Mouse (Mus musculus) adipose tissue, adult 10 weeks (tissue): ENCODE measurements around the gene Mpp2. TPM values are rescaled to one million over a fixed set of nuclear protein-coding genes. Genes with fewer than 3 reads are reported as not detected.

Experiments
- polyA plus RNA-seq: library from polyadenylated mRNA; stranded (reverse); fragments of 350-450 nt; fragmentation: Illumina TruSeq; extraction: RNeasy Lipid Tissue Mini Kit (QIAGEN cat#74804); gene quantifications from one replicate; pipeline ENCODE4 v1.2.3, GENCODE M21; 2014; ENCODE audit warnings: low read depth, low replicate concordance

Gene Mpp2
- 41.1 TPM for polyA plus RNA-seq

DNA sequence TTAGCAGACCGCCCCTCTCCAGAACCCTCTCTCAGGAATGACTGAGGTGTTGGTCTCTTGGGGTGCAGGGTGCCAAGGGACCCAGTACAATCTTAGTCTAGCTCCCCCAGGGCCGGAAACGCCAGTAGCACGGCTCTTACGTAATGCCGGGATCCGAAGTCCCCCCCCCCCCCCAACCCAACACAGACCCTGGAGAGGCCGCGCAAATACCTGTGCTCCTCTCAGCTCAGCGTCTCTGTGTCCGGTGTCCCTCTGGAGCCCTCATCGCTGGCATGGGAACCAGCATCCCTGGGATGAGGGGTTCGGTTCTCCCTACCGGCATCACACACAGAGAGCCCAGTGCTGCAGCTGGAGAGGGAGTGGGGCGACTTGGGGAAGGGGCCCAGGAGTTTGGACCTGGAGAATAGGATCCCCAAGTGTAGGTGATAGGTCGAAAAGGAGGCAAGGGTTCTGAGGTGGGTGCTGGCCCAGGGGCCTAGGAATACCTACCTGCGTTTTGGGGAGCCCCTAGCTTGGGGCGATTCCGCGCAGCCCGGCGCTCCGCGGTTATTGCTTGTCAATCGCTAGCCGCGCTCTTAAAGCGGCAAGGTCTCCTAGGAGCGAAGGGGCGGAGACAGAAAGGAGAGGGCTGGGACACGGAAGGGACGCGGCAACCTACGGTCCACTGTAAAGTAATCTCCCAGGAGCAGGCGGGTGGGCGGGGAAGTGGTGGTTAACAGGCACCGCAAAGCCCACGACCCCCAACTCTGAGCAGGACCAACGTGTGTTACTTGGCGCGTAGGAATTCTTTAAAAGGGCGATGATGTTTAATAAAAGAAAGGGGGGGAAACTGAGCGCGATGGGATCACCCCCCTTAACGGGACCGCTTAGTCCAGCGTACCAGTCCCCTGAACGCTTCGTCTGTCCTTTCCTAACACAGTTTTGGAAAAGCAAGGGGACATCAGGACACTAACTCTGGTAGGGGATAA is at the start of gene Mpp2:
TSS of gene Mpp2 (minus strand) at position 585 of the 968 bp plus-strand sequence.

DNA sequence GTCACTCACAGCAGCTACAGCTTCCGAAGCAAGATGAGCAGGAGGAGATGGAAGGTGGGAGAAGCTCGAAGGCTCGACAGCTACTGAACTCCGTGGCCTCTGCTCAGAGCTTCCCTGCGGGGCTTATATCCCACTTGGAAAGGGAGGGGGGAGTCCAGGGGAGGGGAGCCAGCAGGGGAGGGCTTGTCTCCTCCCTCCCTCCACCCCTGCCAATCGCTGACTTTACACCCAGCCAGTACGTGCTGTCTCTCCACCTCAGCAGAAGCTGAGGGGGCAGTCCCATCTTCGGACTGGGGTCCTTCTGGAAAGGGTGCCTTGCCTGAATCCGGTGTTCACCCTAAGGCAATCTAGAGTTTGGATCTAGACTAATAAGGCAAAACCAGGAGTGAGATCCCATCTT is 19.4 kb upstream of the Mpp2 start, which contains the start of gene Pyy:
TSS of gene Pyy (minus strand) at position 101 of the 400 bp plus-strand sequence.

DNA sequence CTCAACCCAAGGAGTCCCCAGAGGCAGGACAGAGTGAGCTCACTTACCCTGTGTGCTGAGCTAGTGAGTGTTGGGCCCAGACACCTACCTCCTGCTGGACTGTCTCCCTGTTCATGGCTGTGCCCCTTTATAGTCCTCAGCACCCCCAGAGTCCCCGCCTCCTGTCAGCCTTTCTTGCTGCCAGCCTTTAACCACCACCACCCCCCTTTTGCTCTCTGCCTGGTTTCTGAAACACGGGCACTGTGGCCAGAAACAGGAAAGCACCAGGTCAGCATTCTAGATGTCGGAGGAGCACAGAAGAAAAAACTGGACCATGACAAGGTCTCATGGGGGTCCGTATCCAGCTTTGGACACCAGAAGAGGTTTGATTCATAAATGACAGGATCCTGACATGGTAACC is 12.9 kb upstream of the Mpp2 start, which contains the start of gene Ppy:
TSS of gene Ppy (minus strand) at position 101 of the 400 bp plus-strand sequence.

DNA sequence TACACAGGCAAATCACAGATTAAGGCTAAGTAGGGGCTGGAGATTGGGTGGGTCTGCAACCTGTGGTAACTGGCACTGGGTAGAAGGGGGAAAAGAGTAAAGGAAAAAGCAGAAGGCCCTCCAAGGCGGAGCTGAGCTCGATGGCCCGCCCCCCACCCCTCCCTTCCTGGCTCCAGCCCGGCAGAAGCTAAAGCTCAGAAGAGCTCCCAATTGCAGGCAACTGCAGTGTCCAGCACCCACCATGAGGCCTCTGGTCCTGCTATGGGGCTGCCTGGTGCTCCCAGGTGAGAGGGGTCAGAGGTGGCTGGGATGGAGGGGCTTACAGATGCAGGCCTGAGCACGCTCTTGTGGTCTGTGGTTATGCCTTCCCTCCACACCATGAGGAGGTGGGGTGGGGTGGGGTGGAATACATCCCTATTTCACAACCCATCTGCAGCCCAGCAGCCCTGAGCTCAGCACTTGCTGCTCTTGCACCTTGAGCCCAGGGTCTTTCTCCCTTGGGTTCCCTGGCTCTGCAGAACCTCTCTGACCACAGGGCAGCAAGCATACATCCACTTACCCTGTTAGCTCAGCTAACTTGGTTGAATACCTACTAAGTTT is 46.9 kb downstream of the Mpp2 start, which contains the start of gene Cd300lg:
TSS of gene Cd300lg (plus strand) at position 160 of the 600 bp plus-strand sequence.

DNA sequence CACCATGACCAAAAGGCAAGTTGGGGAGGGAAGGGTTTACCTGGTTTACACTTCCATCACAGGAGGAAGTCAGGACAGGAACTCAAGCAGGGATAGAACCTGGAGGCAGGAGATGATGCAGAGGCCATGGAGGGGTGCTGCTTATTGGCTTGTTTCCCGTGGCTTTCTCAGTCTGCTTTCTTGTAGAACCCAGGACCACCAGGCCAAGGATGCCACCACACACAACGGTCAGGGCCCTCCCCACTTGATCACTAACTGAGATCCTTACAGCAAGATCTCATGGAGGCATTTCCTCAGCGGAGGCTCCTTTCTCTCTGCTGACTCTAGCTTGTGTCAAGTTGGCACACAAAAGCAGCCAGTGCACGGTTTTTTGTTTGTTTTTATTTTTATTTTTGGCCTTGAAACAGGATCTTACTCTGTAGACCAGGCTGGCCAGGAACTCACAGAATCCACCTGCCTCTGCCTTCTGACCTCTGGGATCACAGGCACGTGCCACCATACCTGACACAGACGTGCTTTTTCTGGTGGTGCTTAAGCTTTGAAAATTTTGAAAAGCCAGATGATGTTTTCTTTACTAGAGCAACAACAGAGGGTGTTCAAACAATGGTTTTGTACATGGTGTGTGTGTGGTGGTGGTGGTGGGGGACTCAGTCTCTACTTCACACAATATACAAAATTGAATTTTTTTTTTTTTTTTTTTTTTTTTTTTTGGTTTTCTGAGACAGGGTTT is 60.1 kb downstream of the Mpp2 start, which contains the start of gene Mpp3:
TSS of gene Mpp3 (minus strand) at position 375 of the 730 bp plus-strand sequence.

Other genes with a start within 250 kb of the Mpp2 start
- gene Meox1, start 194.1 kb downstream of the Mpp2 start, polyA plus RNA-seq: 3.1 TPM
- not detected for gene Sost, start 121.5 kb downstream of the Mpp2 start, polyA plus RNA-seq
- gene Cfap97d1, start 104.2 kb downstream of the Mpp2 start, polyA plus RNA-seq: 1.6 TPM
- gene Dusp3, start 101.5 kb downstream of the Mpp2 start, polyA plus RNA-seq: 44.8 TPM
- 21.9 TPM for gene Mpp3, start 60.1 kb downstream of the Mpp2 start, polyA plus RNA-seq
- gene Cd300lg, start 47.0 kb downstream of the Mpp2 start, polyA plus RNA-seq: 59.1 TPM
- gene Ppy, start 12.8 kb upstream of the Mpp2 start, polyA plus RNA-seq: 27.9 TPM
- gene Pyy, start 19.3 kb upstream of the Mpp2 start, polyA plus RNA-seq: not detected
- 1.8 TPM for gene Nags, start 57.0 kb upstream of the Mpp2 start, polyA plus RNA-seq
- 13.5 TPM for gene Tmem101, start 67.9 kb upstream of the Mpp2 start, polyA plus RNA-seq
- 29.4 TPM for gene Lsm12, start 96.8 kb upstream of the Mpp2 start, polyA plus RNA-seq
- gene G6pc3, start 101.1 kb upstream of the Mpp2 start, polyA plus RNA-seq: 69.1 TPM
- gene Hdac5, start 141.7 kb upstream of the Mpp2 start, polyA plus RNA-seq: 67.5 TPM
- gene BC030867, start 160.4 kb upstream of the Mpp2 start, polyA plus RNA-seq: 0.57 TPM
- gene Asb16, start 180.2 kb upstream of the Mpp2 start, polyA plus RNA-seq: 2.2 TPM
- 43.3 TPM for gene Tmub2, start 196.4 kb upstream of the Mpp2 start, polyA plus RNA-seq
- 34.5 TPM for gene Atxn7l3, start 208.1 kb upstream of the Mpp2 start, polyA plus RNA-seq
- gene Ubtf, start 231.2 kb upstream of the Mpp2 start, polyA plus RNA-seq: 77.3 TPM